Mouse (Mus musculus) forebrain, postnatal 0 days (tissue): ENCODE measurements around the gene Mgat1. TPM values are rescaled to one million over a fixed set of nuclear protein-coding genes. Genes with fewer than 3 reads are reported as not detected.
"Not testable (repeated sequence)": the region's sequence is repeated elsewhere in the genome, so short reads cannot be mapped to it uniquely, and the experiment has no call there.

Experiments
- ATAC-seq: fragments of 200-750 bp; cut with Nextera tagmentation; 2 replicates; pipeline ENCODE4 v1.8.0; 2017; ENCODE audit warnings: mild to moderate bottlenecking, moderate library complexity
- DNase-seq: peaks from one replicate; pipeline ENCODE4 v3.0.0-alpha.2; 2015
- H3K27ac ChIP-seq: fragments of 300-500 bp; sonication (generic); 2 replicates; pipeline ENCODE4 v1.5.1; 2014; ENCODE audit warnings: low read depth, mild to moderate bottlenecking, antibody characterized with exemption, low read length, moderate library complexity, mixed read lengths
- H3K27me3 ChIP-seq: fragments of 300-500 bp; sonication (generic); 2 replicates; pipeline ENCODE4 v1.6.1; 2014; ENCODE audit warnings: mild to moderate bottlenecking, low read length, mixed read lengths; ENCODE audit not compliant: insufficient read depth
- H3K36me3 ChIP-seq: fragments of 300-500 bp; sonication (generic); 2 replicates; pipeline ENCODE4 v1.6.1; 2014; ENCODE audit warnings: mild to moderate bottlenecking, moderate library complexity; ENCODE audit not compliant: insufficient read depth
- H3K4me1 ChIP-seq: fragments of 300-500 bp; sonication (generic); 2 replicates; pipeline ENCODE4 v1.6.1; 2014; ENCODE audit warnings: antibody characterized with exemption; ENCODE audit not compliant: insufficient read depth
- H3K4me2 ChIP-seq: fragments of 300-500 bp; sonication (generic); 2 replicates; pipeline ENCODE4 v1.6.1; 2014; ENCODE audit warnings: low read depth, mild to moderate bottlenecking, moderate library complexity
- H3K4me3 ChIP-seq: fragments of 300-500 bp; sonication (generic); 2 replicates; pipeline ENCODE4 v1.5.1; 2014; ENCODE audit warnings: low read depth, low read length, mixed read lengths
- H3K9ac ChIP-seq: fragments of 300-500 bp; sonication (generic); 2 replicates; pipeline ENCODE4 v1.6.1; 2014; ENCODE audit warnings: mild to moderate bottlenecking
- H3K9me3 ChIP-seq: fragments of 300-500 bp; sonication (generic); 2 replicates; pipeline ENCODE4 v1.6.1; 2016; ENCODE audit warnings: low read length
- CTCF ChIP-seq: sonication (generic); IDR thresholded peaks from 2 replicates; pipeline ENCODE4 v1.5.1; 2016; ENCODE audit warnings: antibody characterized with exemption, control low read depth, low read depth
- WGBS: fragments of 180-500 bp; shearing (Covaris S2); extraction: QIAGEN DNeasy Blood & Tissue Kit; methylation state at CpG from one replicate; pipeline ENCODE4 v1.1.7; 2014; 5-methylcytosine and 5-hydroxymethylcytosine counted together
- polyA plus RNA-seq: library from polyadenylated mRNA; unstranded; fragments of >200 nt; fragmentation: Nextera tagmentation; extraction: Ambion mirVana; gene quantifications from 2 replicates; pipeline ENCODE4 v1.2.1, GENCODE M21; 2015
- total RNA-seq: library from RNA; depleted of rRNA; stranded (reverse); fragments of >200 nt; gene quantifications from 2 replicates; pipeline ENCODE4 v1.2.3, GENCODE M21; 2014; rRNA removed

The Mgat1 gene
- total and polyA plus RNA-seq, 2 experiments from 2014 or later: 28.1 to 75.7 TPM

DNA sequence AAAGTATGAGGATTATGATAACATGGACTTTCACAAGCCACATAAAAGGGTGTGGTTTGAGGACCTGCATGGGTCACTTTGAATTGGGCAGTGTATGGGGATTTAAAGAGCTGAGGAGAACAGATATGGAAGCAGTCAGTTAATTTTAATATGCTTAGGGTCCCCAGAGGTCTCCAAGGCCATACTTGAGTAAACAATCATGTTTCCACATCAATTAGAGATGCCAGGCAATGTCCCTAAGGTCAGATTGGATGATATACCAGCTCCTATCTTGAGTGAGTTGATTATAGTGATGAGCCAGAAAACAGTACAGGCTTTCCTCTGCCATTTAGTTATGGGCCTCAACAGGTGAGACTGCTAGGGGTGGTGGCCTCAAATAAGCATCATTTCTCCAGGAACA lies 60.5 kb downstream of the Mgat1 start, which contains the start of gene Olfr10:
Olfr10 (plus strand) TSS at position 301 of the 400 bp plus-strand sequence.
- H3K36me3 ChIP-seq: no peaks in the 10 kb centered on the region
- H3K9me3 ChIP-seq: no peaks in the 10 kb centered on the region
- DNase-seq (no peak), ATAC-seq (no peak)
- no peak for TF ChIP-seq CTCF
- H3K4me1 ChIP-seq: no peaks in the 10 kb centered on the region
- no peak within 1 kb of the TSS for H3K9ac ChIP-seq
- H3K4me3 ChIP-seq: no peak within 1 kb of the TSS
- H3K4me2 ChIP-seq: no peak within 1 kb of the TSS
- no peaks in the 10 kb centered on the region for H3K27me3 ChIP-seq
- no peak within 1 kb of the TSS for H3K27ac ChIP-seq

GRCm38 (mm10) chr11:49308547-49308946 lies 64.6 kb downstream of the Mgat1 start:
- not testable (repeated sequence) for H3K9me3 ChIP-seq, H3K4me3 ChIP-seq, ATAC-seq, H3K36me3 ChIP-seq, H3K27ac ChIP-seq, H3K4me2 ChIP-seq, H3K9ac ChIP-seq, H3K4me1 ChIP-seq, H3K27me3 ChIP-seq, DNase-seq
- WGBS: 83% methylated on average over 5 of the region's 5 CpGs

Other genes starting within 250 kb of the Mgat1 start
- 0.62 and 1.0 TPM in 2 replicates for gene 9930111J21Rik2, start 192.9 kb upstream of the Mgat1 start, total RNA-seq
- gene 9930111J21Rik2, start 192.9 kb upstream of the Mgat1 start, polyA plus RNA-seq: 0.05 and 0.29 TPM in 2 replicates
- 0.46 TPM in 1 of 2 replicates, not detected in the other for gene Tgtp2, start 180.0 kb upstream of the Mgat1 start, total RNA-seq
- 0.13 TPM in 1 of 2 replicates, not detected in the other for gene Tgtp2, start 180.0 kb upstream of the Mgat1 start, polyA plus RNA-seq
- gene Ifi47, start 167.6 kb upstream of the Mgat1 start, total RNA-seq: 1.2 and 1.6 TPM in 2 replicates
- gene Ifi47, start 167.6 kb upstream of the Mgat1 start, polyA plus RNA-seq: 0.67 and 0.70 TPM in 2 replicates
- gene Olfr1396, start 129.3 kb upstream of the Mgat1 start, total RNA-seq: 0.05 TPM in 1 of 2 replicates, not detected in the other
- gene Olfr1396, start 129.3 kb upstream of the Mgat1 start, polyA plus RNA-seq: 0.05 TPM in 1 of 2 replicates, not detected in the other
- gene Olfr1395, start 101.9 kb upstream of the Mgat1 start, total RNA-seq: not detected in 2 replicates
- gene Olfr1395, start 101.9 kb upstream of the Mgat1 start, polyA plus RNA-seq: not detected in 2 replicates
- gene Olfr1394, start 89.8 kb upstream of the Mgat1 start, total RNA-seq: not detected in 2 replicates
- gene Olfr1394, start 89.8 kb upstream of the Mgat1 start, polyA plus RNA-seq: not detected in 2 replicates
- 0.08 and 0.14 TPM in 2 replicates for gene Btnl9, start 57.0 kb upstream of the Mgat1 start, total RNA-seq
- gene Btnl9, start 57.0 kb upstream of the Mgat1 start, polyA plus RNA-seq: 0.16 TPM in 1 of 2 replicates, not detected in the other
- 55.8 and 59.5 TPM in 2 replicates for gene Zfp62, start 40.9 kb upstream of the Mgat1 start, total RNA-seq
- 23.9 and 25.5 TPM in 2 replicates for gene Zfp62, start 40.9 kb upstream of the Mgat1 start, polyA plus RNA-seq
- gene Olfr1393, start 34.1 kb downstream of the Mgat1 start, total RNA-seq: 0.08 and 0.48 TPM in 2 replicates
- 0.10 TPM in 1 of 2 replicates, not detected in the other for gene Olfr1393, start 34.1 kb downstream of the Mgat1 start, polyA plus RNA-seq
- 0.31 and 0.95 TPM in 2 replicates for gene Olfr1392, start 41.1 kb downstream of the Mgat1 start, total RNA-seq
- 0.12 TPM in 1 of 2 replicates, not detected in the other for gene Olfr1392, start 41.1 kb downstream of the Mgat1 start, polyA plus RNA-seq
- 0.10 TPM in 1 of 2 replicates, not detected in the other for gene Olfr10, start 60.5 kb downstream of the Mgat1 start, total RNA-seq
- not detected in 2 replicates for gene Olfr10, start 60.5 kb downstream of the Mgat1 start, polyA plus RNA-seq
- not detected in 2 replicates for gene Olfr1391, start 78.6 kb downstream of the Mgat1 start, total RNA-seq
- not detected in 2 replicates for gene Olfr1391, start 78.6 kb downstream of the Mgat1 start, polyA plus RNA-seq
- not detected in 2 replicates for gene Olfr1390, start 91.0 kb downstream of the Mgat1 start, total RNA-seq
- gene Olfr1390, start 91.0 kb downstream of the Mgat1 start, polyA plus RNA-seq: not detected in 2 replicates
- not detected in 2 replicates for gene Olfr1389, start 178.9 kb downstream of the Mgat1 start, total RNA-seq
- not detected in 2 replicates for gene Olfr1389, start 178.9 kb downstream of the Mgat1 start, polyA plus RNA-seq
- 0.05 TPM in 1 of 2 replicates, not detected in the other for gene Olfr1388, start 192.4 kb downstream of the Mgat1 start, total RNA-seq
- 0.04 TPM in 1 of 2 replicates, not detected in the other for gene Olfr1388, start 192.4 kb downstream of the Mgat1 start, polyA plus RNA-seq
- not detected in 2 replicates for gene Olfr1387, start 211.2 kb downstream of the Mgat1 start, total RNA-seq
- not detected in 2 replicates for gene Olfr1387, start 211.2 kb downstream of the Mgat1 start, polyA plus RNA-seq
- gene Olfr1386, start 220.9 kb downstream of the Mgat1 start, total RNA-seq: not detected in 2 replicates
- gene Olfr1386, start 220.9 kb downstream of the Mgat1 start, polyA plus RNA-seq: not detected in 2 replicates
- gene Olfr1385, start 244.9 kb downstream of the Mgat1 start, total RNA-seq: 0.05 TPM in 1 of 2 replicates, not detected in the other
- not detected in 2 replicates for gene Olfr1385, start 244.9 kb downstream of the Mgat1 start, polyA plus RNA-seq